Mouse (Mus musculus) embryonic facial prominence, embryonic 12.5 days (tissue): ENCODE measurements around the gene Ldhal6b. TPM values are rescaled to one million over a fixed set of nuclear protein-coding genes. Genes with fewer than 3 reads are reported as not detected.

Source experiments
- ATAC-seq: fragments of 200-750 bp; cut with Nextera tagmentation; 2 replicates; pipeline ENCODE4 v1.8.0; 2017; ENCODE audit not compliant: insufficient number of reproducible peaks, insufficient read depth, low FRiP score, low TSS enrichment
- H3K27ac ChIP-seq: fragments of 300-500 bp; sonication (generic); 2 replicates; pipeline ENCODE4 v1.5.1; 2016; ENCODE audit warnings: mild to moderate bottlenecking
- H3K27me3 ChIP-seq: fragments of 300-500 bp; sonication (generic); 2 replicates; pipeline ENCODE4 v1.6.1; 2016; ENCODE audit warnings: mild to moderate bottlenecking, moderate library complexity
- H3K36me3 ChIP-seq: fragments of 300-500 bp; sonication (generic); 2 replicates; pipeline ENCODE4 v1.6.1; 2016; ENCODE audit warnings: mild to moderate bottlenecking
- H3K4me1 ChIP-seq: fragments of 300-500 bp; sonication (generic); 2 replicates; pipeline ENCODE4 v1.6.1; 2016
- H3K4me2 ChIP-seq: fragments of 300-500 bp; sonication (generic); replicated peaks from 2 replicates; pipeline ENCODE4 v1.6.1; 2016; ENCODE audit warnings: mild to moderate bottlenecking, moderate library complexity
- H3K4me3 ChIP-seq: fragments of 300-500 bp; sonication (generic); 2 replicates; pipeline ENCODE4 v1.5.1; 2016; ENCODE audit warnings: mild to moderate bottlenecking
- H3K9ac ChIP-seq: fragments of 300-500 bp; sonication (generic); 2 replicates; pipeline ENCODE4 v1.6.1; 2016; ENCODE audit warnings: mild to moderate bottlenecking, moderate library complexity
- H3K9me3 ChIP-seq: fragments of 300-500 bp; sonication (generic); 2 replicates; pipeline ENCODE4 v1.6.1; 2016; ENCODE audit warnings: mild to moderate bottlenecking, moderate library complexity
- WGBS: fragments of 180-500 bp; shearing (Covaris S2); methylation state at CpG from one replicate; pipeline ENCODE4 v1.1.7; 2016; 5-methylcytosine and 5-hydroxymethylcytosine counted together
- polyA plus RNA-seq: library from polyadenylated mRNA; unstranded; fragments of >200 nt; fragmentation: Nextera tagmentation; extraction: Ambion mirVana; gene quantifications from 2 replicates; pipeline ENCODE4 v1.2.1, GENCODE M21; 2016

Ldhal6b gene
- polyA plus RNA-seq, 1 experiment from 2014 or later: 0.18 TPM

DNA sequence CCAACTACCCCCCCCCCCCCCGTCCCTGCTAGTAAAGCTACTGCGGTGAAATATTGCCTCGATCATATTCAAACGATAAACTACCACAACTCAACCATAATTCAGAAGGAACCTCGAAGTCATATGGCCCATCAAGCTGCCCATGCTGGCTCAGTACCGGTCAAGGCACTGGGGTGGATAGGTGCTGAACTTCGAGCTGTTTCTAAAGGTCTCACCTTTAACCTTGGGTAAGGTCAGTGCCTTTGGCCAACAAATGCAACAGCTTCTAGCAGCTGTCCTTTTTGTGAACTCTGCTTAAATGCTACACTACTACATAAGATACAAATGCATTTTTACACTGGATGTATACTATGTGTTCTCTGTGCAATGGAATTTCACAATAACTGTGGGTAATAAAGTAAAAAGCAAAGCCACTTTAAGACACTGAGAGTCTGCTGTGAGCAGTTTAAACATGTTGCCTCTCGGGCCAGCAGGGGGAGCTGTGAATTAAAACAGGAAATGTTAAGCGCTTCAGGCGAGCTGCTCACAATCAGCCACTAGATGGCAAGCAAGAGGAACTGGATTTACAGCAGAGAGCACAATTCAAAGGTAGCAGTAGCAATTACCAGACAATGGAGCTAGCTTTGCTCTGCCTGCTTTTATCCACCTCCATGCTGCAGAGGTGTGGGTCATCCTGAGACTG lies 10.7 kb upstream of the Ldhal6b start:
- H3K4me1 ChIP-seq: 0 out of 2 replicates have a peak, but pooled peaks cover 4% of the 10 kb centered on the region
- H3K9ac ChIP-seq: no peak overlapping the region
- H3K36me3 ChIP-seq: peaks cover 31% of the 10 kb centered on the region
- H3K4me3 ChIP-seq: no peak overlapping the region
- no peak overlapping the region for H3K4me2 ChIP-seq
- no peak overlapping the region for H3K27ac ChIP-seq
- no peaks in the 10 kb centered on the region for H3K9me3 ChIP-seq
- 58% methylated on average over 10 of the region's 10 CpGs for WGBS
- H3K27me3 ChIP-seq: no peaks in the 10 kb centered on the region
- ATAC-seq: 0 out of 2 replicates have a peak, but pooled peaks have one; percentile 50

DNA sequence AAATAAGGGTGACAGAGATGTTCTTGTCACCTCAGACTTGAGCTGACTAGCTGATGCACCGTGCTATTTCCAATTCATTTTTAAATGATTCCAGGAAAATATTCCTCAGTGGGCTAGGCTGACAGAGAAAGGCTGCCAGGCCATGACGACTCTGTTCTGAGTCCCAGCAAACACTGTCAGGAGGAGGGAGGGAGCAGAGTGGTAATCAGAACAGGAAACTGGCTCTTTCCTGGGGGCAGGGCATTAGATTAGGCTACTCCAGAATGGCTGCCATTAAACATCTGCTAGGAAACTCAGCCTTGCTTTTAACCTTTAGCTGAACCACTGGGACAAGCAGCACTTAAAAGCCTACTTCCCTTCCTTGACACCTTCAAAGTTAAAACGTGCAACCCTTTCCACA lies 6.6 kb upstream of the Ldhal6b start:
- H3K4me1 ChIP-seq: 0 out of 2 replicates have a peak, but pooled peaks cover 4% of the 10 kb centered on the region
- WGBS: 56% methylated on average over 3 of the region's 3 CpGs
- no peak overlapping the region for H3K4me2 ChIP-seq
- no peak for ATAC-seq
- H3K27ac ChIP-seq: no peak overlapping the region
- no peaks in the 10 kb centered on the region for H3K9me3 ChIP-seq
- no peak overlapping the region for H3K4me3 ChIP-seq
- H3K27me3 ChIP-seq: no peaks in the 10 kb centered on the region
- no peak overlapping the region for H3K9ac ChIP-seq
- peaks cover 11% of the 10 kb centered on the region for H3K36me3 ChIP-seq

DNA sequence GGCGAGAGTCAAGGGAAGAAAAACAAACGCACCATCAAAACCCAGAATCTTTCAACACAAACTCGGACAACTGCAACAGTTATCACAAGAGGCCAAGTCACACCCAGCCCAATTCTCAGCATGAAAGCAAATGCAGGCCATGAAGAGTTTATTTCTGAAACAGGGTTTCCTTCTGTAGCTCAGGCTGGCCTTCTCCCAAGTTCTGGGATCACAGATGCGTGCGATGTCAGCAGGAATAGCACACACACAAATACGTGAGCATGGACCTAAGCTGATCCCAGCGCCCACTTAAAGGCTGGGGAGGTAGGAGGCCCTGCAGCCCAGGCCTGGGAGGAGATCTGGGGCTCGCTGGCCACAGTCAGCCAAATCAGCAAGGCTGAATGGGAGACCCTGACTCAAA lies 5.6 kb upstream of the Ldhal6b start:
- ATAC-seq: no peak
- no peak overlapping the region for H3K4me2 ChIP-seq
- no peaks in the 10 kb centered on the region for H3K9me3 ChIP-seq
- H3K4me3 ChIP-seq: no peak overlapping the region
- WGBS: 91% methylated on average over 8 of the region's 8 CpGs
- H3K4me1 ChIP-seq: 0 out of 2 replicates have a peak, but pooled peaks cover 4% of the 10 kb centered on the region
- no peak overlapping the region for H3K27ac ChIP-seq
- H3K27me3 ChIP-seq: no peaks in the 10 kb centered on the region
- H3K36me3 ChIP-seq: peaks cover 13% of the 10 kb centered on the region
- H3K9ac ChIP-seq: no peak overlapping the region

DNA sequence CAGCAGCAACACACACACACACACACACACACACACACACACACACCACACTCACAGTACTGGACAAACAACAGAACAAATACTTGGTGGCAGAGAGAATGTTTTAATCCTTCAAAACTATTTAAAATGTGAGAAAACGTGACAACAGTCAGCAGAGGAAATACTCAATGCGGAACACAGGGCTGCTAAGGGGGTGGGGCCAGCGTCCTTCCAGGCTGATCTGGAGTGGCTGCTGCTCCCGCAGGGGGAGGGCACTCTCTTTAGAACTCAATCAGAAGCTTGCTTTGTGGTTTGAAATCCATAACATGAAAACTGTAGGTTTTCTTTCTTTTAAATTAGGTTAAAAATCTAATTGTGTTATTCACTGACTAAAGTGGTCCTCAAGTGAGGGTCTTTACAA lies 3.3 kb upstream of the Ldhal6b start:
- ATAC-seq: no peak
- H3K36me3 ChIP-seq: peaks cover 28% of the 10 kb centered on the region
- 0 out of 2 replicates have a peak, but pooled peaks cover 4% of the 10 kb centered on the region for H3K4me1 ChIP-seq
- H3K27me3 ChIP-seq: no peaks in the 10 kb centered on the region
- H3K4me2 ChIP-seq: no peak overlapping the region
- no peak overlapping the region for H3K9ac ChIP-seq
- no peaks in the 10 kb centered on the region for H3K9me3 ChIP-seq
- H3K27ac ChIP-seq: no peak overlapping the region
- WGBS: 51% methylated on average over 4 of the region's 4 CpGs
- no peak overlapping the region for H3K4me3 ChIP-seq

DNA sequence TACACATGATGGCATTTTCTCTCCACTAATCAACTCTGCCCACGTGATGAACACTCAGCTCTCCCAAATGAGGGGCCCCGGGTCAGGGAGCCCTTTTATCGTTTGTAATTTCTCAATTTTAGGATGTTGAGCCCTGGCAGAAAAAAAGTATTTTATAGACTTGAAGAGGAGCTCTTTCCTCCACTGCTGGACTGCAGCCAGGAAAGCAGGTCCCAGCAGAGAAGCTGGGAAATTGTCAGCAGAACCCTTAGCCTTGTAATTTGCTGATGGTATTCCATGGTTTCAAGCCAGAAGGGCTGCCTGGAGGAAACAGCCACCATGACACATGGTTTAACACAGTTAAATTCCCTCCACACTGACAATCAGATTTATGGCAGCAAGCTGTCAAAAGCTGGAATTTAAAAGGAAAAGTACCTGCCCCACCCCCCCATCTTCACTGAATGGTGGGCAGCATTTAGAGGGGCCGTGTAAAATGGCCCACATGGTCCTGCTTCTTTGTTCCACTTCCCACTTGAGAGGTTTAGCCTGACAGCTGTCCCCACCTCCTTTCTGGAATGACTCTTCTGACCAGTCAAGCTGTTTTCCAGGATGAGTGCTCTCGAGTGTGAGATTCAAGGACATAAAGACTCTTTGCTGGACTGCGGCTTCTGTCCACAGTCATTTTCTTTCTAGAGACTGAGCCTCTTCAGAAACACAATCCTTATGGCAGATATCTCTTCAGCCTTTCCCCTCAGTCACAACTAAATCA lies 1.4 kb upstream of the Ldhal6b start:
- Histone ChIP-seq H3K27me3 (no peaks in the 10 kb centered on the region), H3K9ac (no peak overlapping the region), H3K27ac (no peak overlapping the region), H3K36me3 (peaks cover 28% of the 10 kb centered on the region), H3K4me1 (no peaks in the 10 kb centered on the region), H3K4me3 (no peak overlapping the region), H3K9me3 (no peaks in the 10 kb centered on the region), H3K4me2 (no peak overlapping the region)
- WGBS: 84% methylated on average over 6 of the region's 6 CpGs
- ATAC-seq: no peak

DNA sequence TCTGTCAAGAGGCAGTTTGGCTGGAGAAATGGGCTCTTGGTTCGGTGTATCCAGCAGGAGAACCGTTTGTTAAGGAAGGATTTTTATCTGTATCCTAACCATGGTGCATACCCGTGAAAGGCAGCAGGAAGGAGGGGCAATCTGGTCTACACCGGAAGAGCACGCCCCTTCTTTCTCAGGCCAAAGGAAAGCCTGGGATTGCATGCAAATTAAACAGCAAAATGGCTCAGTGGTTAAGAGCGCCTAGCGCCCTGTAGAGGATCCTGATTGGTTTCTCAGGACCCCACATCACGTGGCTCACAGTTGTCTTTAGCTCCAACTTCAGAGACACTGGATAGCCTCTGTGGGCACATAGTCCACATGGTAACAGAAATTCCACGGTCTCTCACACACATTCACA lies 489 bp upstream of the Ldhal6b start:
- WGBS: 91% methylated on average over 9 of the region's 9 CpGs

DNA sequence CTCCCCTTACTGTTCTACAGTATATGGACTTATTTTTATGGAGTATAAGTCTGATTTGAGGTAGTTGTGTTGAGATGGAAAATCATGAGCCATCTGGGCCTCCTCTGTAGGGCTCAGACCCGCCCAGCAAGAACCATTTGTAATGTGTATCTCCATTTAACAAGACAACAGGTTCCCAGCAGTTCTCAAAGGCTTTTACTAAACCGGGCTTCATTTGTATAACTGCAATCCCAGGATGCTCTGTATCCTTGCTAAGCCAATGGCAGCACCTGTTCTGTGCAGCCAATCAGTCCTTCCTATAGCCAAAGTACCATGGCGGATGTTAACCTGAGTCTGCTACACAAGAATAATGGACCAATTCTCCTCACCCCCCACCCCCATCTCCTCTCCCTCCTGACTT lies 2.0 kb downstream of the Ldhal6b start:
- no peak for ATAC-seq
- H3K9ac ChIP-seq: no peak overlapping the region
- H3K4me2 ChIP-seq: no peak overlapping the region
- no peaks in the 10 kb centered on the region for H3K9me3 ChIP-seq
- no peak overlapping the region for H3K27ac ChIP-seq
- 91% methylated on average over 3 of the region's 3 CpGs for WGBS
- no peaks in the 10 kb centered on the region for H3K4me1 ChIP-seq
- no peak overlapping the region for H3K4me3 ChIP-seq
- H3K36me3 ChIP-seq: peaks cover 32% of the 10 kb centered on the region
- no peaks in the 10 kb centered on the region for H3K27me3 ChIP-seq

More for the DNA sequence above, 489 bp upstream of the Ldhal6b start:
- no peaks in the 10 kb centered on the region for H3K4me1 ChIP-seq
- no peak for ATAC-seq
- peaks cover 28% of the 10 kb centered on the region for H3K36me3 ChIP-seq
- H3K27me3 ChIP-seq: no peaks in the 10 kb centered on the region
- no peak overlapping the region for H3K9ac ChIP-seq
- H3K4me2 ChIP-seq: no peak overlapping the region
- no peaks in the 10 kb centered on the region for H3K9me3 ChIP-seq
- no peak overlapping the region for H3K27ac ChIP-seq
- no peak overlapping the region for H3K4me3 ChIP-seq

DNA sequence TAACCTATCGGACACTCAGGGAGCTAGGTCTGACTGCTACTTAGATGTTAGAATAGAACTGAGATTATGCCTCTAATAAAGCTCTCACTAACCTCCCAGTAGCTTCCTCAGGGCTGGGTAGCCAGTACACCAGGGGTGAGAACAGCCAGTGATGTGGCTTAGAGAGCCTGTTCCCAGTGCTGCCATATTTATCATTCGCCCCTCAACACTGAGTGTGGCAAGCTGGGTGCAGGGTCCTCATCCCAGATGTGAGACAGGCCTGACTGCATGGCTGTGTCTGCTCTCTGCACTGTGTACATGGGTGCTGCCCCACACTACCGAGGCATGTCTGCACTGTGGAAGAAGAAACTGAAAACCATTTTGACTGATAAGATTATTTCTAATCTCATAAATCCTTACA lies 4.5 kb downstream of the Ldhal6b start:
- H3K4me1 ChIP-seq: no peaks in the 10 kb centered on the region
- no peak overlapping the region for H3K27ac ChIP-seq
- H3K9me3 ChIP-seq: no peaks in the 10 kb centered on the region
- H3K4me2 ChIP-seq: no peak overlapping the region
- WGBS: 94% methylated on average over 3 of the region's 3 CpGs
- no peak for ATAC-seq
- no peak overlapping the region for H3K9ac ChIP-seq
- no peak overlapping the region for H3K4me3 ChIP-seq
- H3K27me3 ChIP-seq: no peaks in the 10 kb centered on the region
- H3K36me3 ChIP-seq: peaks cover 31% of the 10 kb centered on the region

DNA sequence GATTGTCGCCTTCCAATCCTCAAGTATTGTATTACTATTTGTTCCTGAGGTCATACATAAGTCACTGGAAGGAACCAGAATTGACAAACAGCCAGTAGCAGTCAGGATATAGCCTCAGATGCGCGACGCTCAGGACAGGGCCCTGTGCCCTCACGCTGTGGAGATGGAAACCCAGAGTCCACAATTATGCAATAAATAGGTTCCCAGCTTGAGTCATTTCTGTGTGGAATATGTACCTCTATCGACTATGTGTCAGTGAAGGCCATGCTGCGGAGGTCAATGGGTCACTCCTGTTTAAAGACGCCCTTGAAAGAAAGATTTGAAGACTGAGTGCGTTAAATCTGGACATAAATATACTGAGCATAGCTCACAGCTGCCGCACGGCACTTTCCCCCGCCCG lies 5.2 kb downstream of the Ldhal6b start:
- Histone ChIP-seq H3K36me3 (peaks cover 28% of the 10 kb centered on the region), H3K4me3 (no peak overlapping the region)
- WGBS: 92% methylated on average over 13 of the region's 13 CpGs

DNA sequence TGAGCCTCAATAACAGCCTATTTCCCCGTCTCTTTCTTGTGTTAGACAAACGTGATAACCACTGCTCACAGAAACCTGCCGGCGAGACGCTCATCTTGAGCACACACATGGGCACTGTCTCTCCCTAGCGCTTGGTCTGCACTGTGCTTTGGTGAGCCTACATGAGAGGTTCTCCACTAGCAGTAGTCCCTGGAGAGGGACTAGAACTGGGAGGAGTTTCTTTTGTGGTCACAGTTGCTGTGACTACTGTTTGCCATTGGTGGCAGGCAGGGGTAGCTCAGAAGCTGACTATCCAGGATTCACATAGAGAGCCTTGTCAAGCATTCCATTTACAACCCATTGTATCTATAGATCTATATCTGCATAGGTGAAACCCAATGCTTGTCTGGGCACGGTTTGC lies 5.8 kb downstream of the Ldhal6b start:
- H3K27me3 ChIP-seq: no peaks in the 10 kb centered on the region
- ATAC-seq: no peak
- no peak overlapping the region for H3K4me3 ChIP-seq
- WGBS: 87% methylated on average over 7 of the region's 7 CpGs
- no peak overlapping the region for H3K4me2 ChIP-seq
- peaks cover 21% of the 10 kb centered on the region for H3K36me3 ChIP-seq
- H3K9me3 ChIP-seq: no peaks in the 10 kb centered on the region
- H3K27ac ChIP-seq: no peak overlapping the region
- no peaks in the 10 kb centered on the region for H3K4me1 ChIP-seq
- no peak overlapping the region for H3K9ac ChIP-seq

More for the DNA sequence above, 5.2 kb downstream of the Ldhal6b start:
- Histone ChIP-seq H3K9me3 (no peaks in the 10 kb centered on the region), H3K9ac (no peak overlapping the region), H3K27me3 (no peaks in the 10 kb centered on the region), H3K27ac (no peak overlapping the region), H3K4me2 (no peak overlapping the region), H3K4me1 (no peaks in the 10 kb centered on the region)
- no peak for ATAC-seq

DNA sequence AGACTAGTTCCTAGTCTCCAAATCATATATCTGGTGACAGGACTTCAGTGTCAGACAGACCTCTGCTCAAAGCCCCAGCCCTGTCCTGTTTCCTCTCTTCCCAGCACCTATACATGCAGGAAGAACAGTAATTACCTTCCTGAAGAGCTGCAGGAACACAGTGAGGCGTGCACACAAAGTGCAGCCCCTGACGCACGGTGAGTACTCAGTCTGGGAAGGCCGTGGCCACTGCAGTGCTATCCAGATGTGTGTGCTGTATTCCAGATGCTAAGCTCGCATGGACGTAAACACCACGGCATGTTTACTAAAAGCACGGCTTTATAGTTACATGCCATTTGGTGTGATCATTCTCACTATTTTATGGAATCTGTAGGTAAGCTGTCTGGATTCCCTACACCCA lies 6.3 kb downstream of the Ldhal6b start:
- Histone ChIP-seq H3K4me2 (no peak overlapping the region), H3K4me1 (no peaks in the 10 kb centered on the region), H3K36me3 (peaks cover 17% of the 10 kb centered on the region), H3K27ac (no peak overlapping the region), H3K9ac (no peak overlapping the region), H3K9me3 (no peaks in the 10 kb centered on the region), H3K27me3 (no peaks in the 10 kb centered on the region), H3K4me3 (no peak overlapping the region)
- ATAC-seq: no peak
- 91% methylated on average over 8 of the region's 8 CpGs for WGBS

DNA sequence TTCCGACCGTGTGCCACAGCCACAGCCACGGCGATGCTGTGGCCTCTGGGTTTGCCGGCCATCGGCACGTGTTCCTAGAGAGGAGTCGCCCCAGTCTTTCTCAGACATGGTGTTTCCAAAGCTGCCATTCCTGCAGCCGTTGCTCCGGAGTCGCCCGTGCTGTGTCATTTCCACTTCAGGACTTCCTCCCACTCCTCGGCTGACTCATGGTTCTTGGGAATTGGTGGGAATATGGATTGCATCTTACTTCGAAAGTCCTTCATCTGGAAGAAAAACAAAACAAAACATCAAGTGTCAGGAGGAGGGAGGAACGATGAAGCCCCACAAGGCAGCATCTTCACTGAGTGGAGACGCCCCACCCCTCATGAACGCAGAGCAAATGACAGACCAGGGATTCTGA lies 7.4 kb downstream of the Ldhal6b start:
- H3K27ac ChIP-seq: no peak overlapping the region
- no peaks in the 10 kb centered on the region for H3K4me1 ChIP-seq
- no peak overlapping the region for H3K4me3 ChIP-seq
- no peak overlapping the region for H3K9ac ChIP-seq
- H3K36me3 ChIP-seq: peaks cover 15% of the 10 kb centered on the region
- no peaks in the 10 kb centered on the region for H3K9me3 ChIP-seq
- WGBS: 94% methylated on average over 17 of the region's 17 CpGs
- H3K4me2 ChIP-seq: no peak overlapping the region
- H3K27me3 ChIP-seq: no peaks in the 10 kb centered on the region
- ATAC-seq: no peak
